Mouse (Mus musculus): ENCODE data around the gene Commd8. TPM values are rescaled to one million over a fixed set of nuclear protein-coding genes. Genes with fewer than 3 reads are reported as not detected.

Gene Commd8
- polyA plus RNA-seq, 1 experiment from 2014 or later = 203 TPM

- Histone ChIP-seq H3K27me3 (ENCODE audit: control insufficient read depth, insufficient read depth, low read length) (no peaks in the 10 kb centered on the region), H3K4me1 (replicated peaks; ENCODE audit: control insufficient read depth, insufficient read depth, low read length) (no peaks in the 10 kb centered on the region), H3K9ac (ENCODE audit: low read depth, low read length) (no peak overlapping the region), H3K9me3 (ENCODE audit: control insufficient read depth, low read length) (no peaks in the 10 kb centered on the region), H3K4me3 (ENCODE audit: low read depth, low read length) (no peak overlapping the region), H3K4me2 (replicated peaks; ENCODE audit: low read depth, low read length) (no peak overlapping the region), H3K36me3 (ENCODE audit: control insufficient read depth, insufficient read depth, low read length) (no peaks in the 10 kb centered on the region), H3K27ac (ENCODE audit: low read depth, low read length) (no peak overlapping the region)
- DNase-seq (ENCODE audit: low spot score) (no peak), ATAC-seq (ENCODE audit: low FRiP score) (no peak)
- WGBS = 55% methylated on average over 1 of the region's 1 CpGs
Measured at GRCm38 (mm10) chr5:72181194-72181593, 13.2 kb upstream of the Commd8 start.

- 0 out of 2 replicates have a peak overlapping the region, but pooled peaks have one; percentile 27 for H3K9ac ChIP-seq (ENCODE audit: low read depth, low read length)
- H3K4me3 ChIP-seq (ENCODE audit: low read depth, low read length) = no peak overlapping the region
- ATAC-seq (ENCODE audit: low FRiP score) (peak; percentile 70), DNase-seq (ENCODE audit: low spot score) (peak; percentile 52)
- H3K4me2 ChIP-seq (replicated peaks; ENCODE audit: low read depth, low read length) = no peak overlapping the region
- H3K4me1 ChIP-seq (replicated peaks; ENCODE audit: control insufficient read depth, insufficient read depth, low read length) = no peaks in the 10 kb centered on the region
- no peaks in the 10 kb centered on the region for H3K36me3 ChIP-seq (ENCODE audit: control insufficient read depth, insufficient read depth, low read length)
- H3K27ac ChIP-seq (ENCODE audit: low read depth, low read length) = peak overlapping the region; percentile 58; the same call in 1 of the 2 replicates
- no peaks in the 10 kb centered on the region for H3K9me3 ChIP-seq (ENCODE audit: control insufficient read depth, low read length)
- 26% methylated on average over 7 of the region's 7 CpGs for WGBS
- H3K27me3 ChIP-seq (ENCODE audit: control insufficient read depth, insufficient read depth, low read length) = no peaks in the 10 kb centered on the region
Measured at GRCm38 (mm10) chr5:72175530-72175929, 7.5 kb upstream of the Commd8 start.

GRCm38 (mm10) chr5:72175050-72175449 is 7.1 kb upstream of the Commd8 start:
- Histone ChIP-seq H3K9me3 (ENCODE audit: control insufficient read depth, low read length) (no peaks in the 10 kb centered on the region), H3K4me2 (replicated peaks; ENCODE audit: low read depth, low read length) (no peak overlapping the region), H3K4me3 (ENCODE audit: low read depth, low read length) (no peak overlapping the region), H3K27ac (ENCODE audit: low read depth, low read length) (no peak overlapping the region), H3K4me1 (replicated peaks; ENCODE audit: control insufficient read depth, insufficient read depth, low read length) (no peaks in the 10 kb centered on the region), H3K27me3 (ENCODE audit: control insufficient read depth, insufficient read depth, low read length) (no peaks in the 10 kb centered on the region), H3K36me3 (ENCODE audit: control insufficient read depth, insufficient read depth, low read length) (no peaks in the 10 kb centered on the region), H3K9ac (ENCODE audit: low read depth, low read length) (no peak overlapping the region)
- no peak for ATAC-seq (ENCODE audit: low FRiP score)
- WGBS = 68% methylated on average over 4 of the region's 4 CpGs
- DNase-seq (ENCODE audit: low spot score) = no peak

- DNase-seq (ENCODE audit: low spot score) = no peak
- no peak overlapping the region for H3K27ac ChIP-seq (ENCODE audit: low read depth, low read length)
- H3K9me3 ChIP-seq (ENCODE audit: control insufficient read depth, low read length) = no peaks in the 10 kb centered on the region
- H3K4me2 ChIP-seq (replicated peaks; ENCODE audit: low read depth, low read length) = no peak overlapping the region
- no peaks in the 10 kb centered on the region for H3K36me3 ChIP-seq (ENCODE audit: control insufficient read depth, insufficient read depth, low read length)
- no peaks in the 10 kb centered on the region for H3K27me3 ChIP-seq (ENCODE audit: control insufficient read depth, insufficient read depth, low read length)
- H3K4me1 ChIP-seq (replicated peaks; ENCODE audit: control insufficient read depth, insufficient read depth, low read length) = no peaks in the 10 kb centered on the region
- no peak for ATAC-seq (ENCODE audit: low FRiP score)
- 66% methylated on average over 1 of the region's 1 CpGs for WGBS
- no peak overlapping the region for H3K9ac ChIP-seq (ENCODE audit: low read depth, low read length)
- H3K4me3 ChIP-seq (ENCODE audit: low read depth, low read length) = no peak overlapping the region
Measured at GRCm38 (mm10) chr5:72173521-72173920, 5.5 kb upstream of the Commd8 start.

DNA sequence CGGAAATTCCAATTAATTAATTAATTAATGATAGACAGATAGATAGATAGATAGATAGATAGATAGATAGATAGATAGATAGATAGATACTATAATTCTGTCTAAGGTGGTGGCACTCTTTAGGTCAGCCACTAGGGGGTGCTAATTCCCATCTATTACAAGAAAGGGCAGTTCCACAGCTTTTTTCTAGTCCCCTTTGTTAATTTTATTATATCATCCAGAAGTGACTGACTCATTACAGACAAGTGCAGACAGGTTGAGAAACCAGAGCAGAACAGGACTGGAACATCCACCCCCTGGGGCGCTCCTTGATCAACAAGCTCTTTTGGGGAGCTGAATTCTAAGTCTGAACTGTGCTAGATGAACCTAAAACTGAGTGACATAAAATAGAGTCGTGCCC is 4.7 kb upstream of the Commd8 start:
- DNase-seq (ENCODE audit: low spot score) = peak; percentile 68
- Histone ChIP-seq H3K9me3 (ENCODE audit: control insufficient read depth, low read length) (no peaks in the 10 kb centered on the region), H3K27ac (ENCODE audit: low read depth, low read length) (no peak overlapping the region), H3K4me1 (replicated peaks; ENCODE audit: control insufficient read depth, insufficient read depth, low read length) (no peaks in the 10 kb centered on the region), H3K9ac (ENCODE audit: low read depth, low read length) (no peak overlapping the region), H3K36me3 (ENCODE audit: control insufficient read depth, insufficient read depth, low read length) (no peaks in the 10 kb centered on the region), H3K27me3 (ENCODE audit: control insufficient read depth, insufficient read depth, low read length) (no peaks in the 10 kb centered on the region), H3K4me2 (replicated peaks; ENCODE audit: low read depth, low read length) (no peak overlapping the region), H3K4me3 (ENCODE audit: low read depth, low read length) (no peak overlapping the region)
- ATAC-seq (ENCODE audit: low FRiP score) = no peak
- WGBS = 32% methylated on average over 3 of the region's 3 CpGs

DNA sequence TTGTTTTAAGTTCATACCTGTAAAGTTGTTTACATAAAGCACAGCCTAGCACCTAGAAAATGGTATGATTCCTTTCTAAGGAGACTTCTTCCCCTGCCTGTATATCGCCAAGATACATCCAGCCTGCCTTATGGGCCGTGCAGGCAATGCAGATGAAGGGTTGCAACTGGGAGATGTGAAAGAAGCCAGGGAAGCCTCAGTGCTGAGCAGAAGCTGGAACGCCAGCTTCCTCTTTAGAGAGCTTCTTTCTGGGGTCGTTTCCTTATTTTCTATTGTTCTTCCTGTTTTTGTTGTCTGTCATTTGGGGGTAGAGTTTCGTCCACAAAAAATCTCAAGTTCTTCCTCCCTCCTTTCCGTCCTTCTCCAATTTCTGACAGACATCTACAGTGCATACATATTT is 2.1 kb upstream of the Commd8 start:
- H3K27me3 ChIP-seq (ENCODE audit: control insufficient read depth, insufficient read depth, low read length) = no peaks in the 10 kb centered on the region

DNA sequence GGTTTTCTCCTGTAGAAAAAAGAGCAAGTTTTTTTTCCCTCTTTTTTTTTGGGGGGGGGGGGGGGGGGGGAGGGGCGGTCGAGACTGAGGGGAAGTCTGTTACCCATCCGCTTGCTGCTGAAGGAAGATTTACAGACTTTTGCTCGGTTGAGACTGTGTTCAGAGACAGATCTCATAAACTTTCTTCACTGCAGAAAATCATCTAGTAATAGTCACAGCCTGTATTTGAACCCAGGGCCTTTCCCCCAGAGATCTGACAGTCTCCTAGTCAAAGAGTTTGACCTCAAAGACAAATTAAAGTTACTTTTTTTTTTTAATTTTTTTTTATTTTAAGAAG is 264 bp upstream of the Commd8 start:
- Histone ChIP-seq H3K27ac (ENCODE audit: low read depth, low read length) (no peak overlapping the region), H3K4me1 (replicated peaks; ENCODE audit: control insufficient read depth, insufficient read depth, low read length) (peaks cover 4% of the 10 kb centered on the region; the same call in 1 of the 2 replicates), H3K9ac (ENCODE audit: low read depth, low read length) (no peak overlapping the region), H3K36me3 (ENCODE audit: control insufficient read depth, insufficient read depth, low read length) (no peaks in the 10 kb centered on the region), H3K27me3 (ENCODE audit: control insufficient read depth, insufficient read depth, low read length) (no peaks in the 10 kb centered on the region), H3K4me2 (replicated peaks; ENCODE audit: low read depth, low read length) (peak overlapping the region; percentile 26; the same call in 1 of the 2 replicates), H3K4me3 (ENCODE audit: low read depth, low read length) (peak overlapping the region; percentile 71), H3K9me3 (ENCODE audit: control insufficient read depth, low read length) (no peaks in the 10 kb centered on the region)
- DNase-seq (ENCODE audit: low spot score) (no peak), ATAC-seq (ENCODE audit: low FRiP score) (peak; percentile 76)
- WGBS = 0% methylated on average over 2 of the region's 4 CpGs

More for the DNA sequence above, 2.1 kb upstream of the Commd8 start:
- ATAC-seq (ENCODE audit: low FRiP score) (no peak), DNase-seq (ENCODE audit: low spot score) (no peak)
- H3K4me1 ChIP-seq (replicated peaks; ENCODE audit: control insufficient read depth, insufficient read depth, low read length) = peaks cover 4% of the 10 kb centered on the region; the same call in 1 of the 2 replicates
- no peak overlapping the region for H3K9ac ChIP-seq (ENCODE audit: low read depth, low read length)
- H3K36me3 ChIP-seq (ENCODE audit: control insufficient read depth, insufficient read depth, low read length) = no peaks in the 10 kb centered on the region
- 79% methylated on average over 6 of the region's 6 CpGs for WGBS
- H3K27ac ChIP-seq (ENCODE audit: low read depth, low read length) = no peak overlapping the region
- no peaks in the 10 kb centered on the region for H3K9me3 ChIP-seq (ENCODE audit: control insufficient read depth, low read length)
- H3K4me2 ChIP-seq (replicated peaks; ENCODE audit: low read depth, low read length) = no peak overlapping the region
- H3K4me3 ChIP-seq (ENCODE audit: low read depth, low read length) = no peak overlapping the region

- no peak for ATAC-seq (ENCODE audit: low FRiP score)
- WGBS = 80% methylated on average over 7 of the region's 7 CpGs
Measured at GRCm38 (mm10) chr5:72164386-72164785, 3.6 kb downstream of the Commd8 start.

DNA sequence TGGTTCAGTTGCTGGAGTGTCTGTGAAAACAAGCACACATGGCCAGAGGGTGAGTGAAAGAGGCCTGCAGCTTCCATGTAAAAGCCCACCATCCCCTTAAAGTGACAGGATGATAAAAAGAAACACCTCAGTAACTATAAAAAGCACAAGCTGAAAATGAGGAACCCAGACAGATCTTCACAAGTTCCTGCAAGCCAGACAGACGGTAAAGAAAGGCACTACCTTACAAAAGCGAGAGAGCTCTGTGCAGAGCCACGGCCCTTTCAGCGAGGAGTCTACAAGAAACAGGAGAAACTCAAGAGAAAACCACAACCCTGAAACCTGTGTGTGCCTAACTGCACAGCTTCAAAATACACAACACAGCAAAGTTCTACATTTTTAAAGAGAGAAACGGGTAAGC is 5.1 kb downstream of the Commd8 start:
- peaks cover 4% of the 10 kb centered on the region; the same call in 1 of the 2 replicates for H3K4me1 ChIP-seq (replicated peaks; ENCODE audit: control insufficient read depth, insufficient read depth, low read length)
- H3K9ac ChIP-seq (ENCODE audit: low read depth, low read length) = no peak overlapping the region
- no peaks in the 10 kb centered on the region for H3K9me3 ChIP-seq (ENCODE audit: control insufficient read depth, low read length)
- H3K4me2 ChIP-seq (replicated peaks; ENCODE audit: low read depth, low read length) = no peak overlapping the region
- 0 out of 2 replicates have a peak, but pooled peaks cover 6% of the 10 kb centered on the region for H3K36me3 ChIP-seq (ENCODE audit: control insufficient read depth, insufficient read depth, low read length)
- no peaks in the 10 kb centered on the region for H3K27me3 ChIP-seq (ENCODE audit: control insufficient read depth, insufficient read depth, low read length)
- WGBS = 94% methylated on average over 5 of the region's 5 CpGs
- ATAC-seq (ENCODE audit: low FRiP score) (no peak), DNase-seq (ENCODE audit: low spot score) (no peak)
- no peak overlapping the region for H3K27ac ChIP-seq (ENCODE audit: low read depth, low read length)
- no peak overlapping the region for H3K4me3 ChIP-seq (ENCODE audit: low read depth, low read length)

More at GRCm38 (mm10) chr5:72164386-72164785, 3.6 kb downstream of the Commd8 start:
- no peak overlapping the region for H3K9ac ChIP-seq (ENCODE audit: low read depth, low read length)
- no peaks in the 10 kb centered on the region for H3K27me3 ChIP-seq (ENCODE audit: control insufficient read depth, insufficient read depth, low read length)
- 0 out of 2 replicates have a peak, but pooled peaks cover 6% of the 10 kb centered on the region for H3K36me3 ChIP-seq (ENCODE audit: control insufficient read depth, insufficient read depth, low read length)
- no peak for DNase-seq (ENCODE audit: low spot score)
- no peak overlapping the region for H3K4me2 ChIP-seq (replicated peaks; ENCODE audit: low read depth, low read length)
- H3K27ac ChIP-seq (ENCODE audit: low read depth, low read length) = no peak overlapping the region
- H3K4me1 ChIP-seq (replicated peaks; ENCODE audit: control insufficient read depth, insufficient read depth, low read length) = peaks cover 4% of the 10 kb centered on the region; the same call in 1 of the 2 replicates
- H3K4me3 ChIP-seq (ENCODE audit: low read depth, low read length) = no peak overlapping the region
- H3K9me3 ChIP-seq (ENCODE audit: control insufficient read depth, low read length) = no peaks in the 10 kb centered on the region
